8 mouse cellular contexts compared by ENCODE assay signal in genomic region chr10:121475101-121475671, GRCm38 (mm10). TPM values are rescaled to one million over a fixed set of nuclear protein-coding genes. Genes with fewer than 3 reads are reported as not detected.
DNase-seq lines count a peak whose midpoint lies in the region; ATAC-seq and TF ChIP-seq lines count a peak whose summit lies in the region.

No protein-coding gene starts in this region.

- H3K27ac ChIP-seq in embryonic facial prominence, embryonic 15.5 days (replicated peaks) = peak overlapping the region; percentile 85
- peak overlapping the region; percentile 78 for H3K27ac ChIP-seq in hindbrain, postnatal 0 days
- H3K27ac ChIP-seq in lung, embryonic 16.5 days (ENCODE audit: low read length) = peak overlapping the region; percentile 88
- H3K27ac ChIP-seq in stomach, postnatal 0 days (replicated peaks) = peak overlapping the region; percentile 93

- H3K4me3 ChIP-seq in embryonic facial prominence, embryonic 15.5 days (replicated peaks) = peak overlapping the region; percentile 81
- H3K4me3 ChIP-seq in hindbrain, postnatal 0 days (ENCODE audit: low read length) = peak overlapping the region; percentile 76
- peak overlapping the region; percentile 72 for H3K4me3 ChIP-seq in lung, embryonic 16.5 days (ENCODE audit: low read length)
- peak overlapping the region; percentile 88 for H3K4me3 ChIP-seq in stomach, postnatal 0 days (ENCODE audit: low read depth, low read length)

- no peak for TF ChIP-seq CTCF in hindbrain, postnatal 0 days (IDR thresholded peaks at IDR 0.05; ENCODE audit: low read depth)
- no peak for TF ChIP-seq CTCF in stomach, postnatal 0 days (IDR thresholded peaks at IDR 0.05; ENCODE audit: low read depth)

- no peak for TF ChIP-seq EP300 in stomach, postnatal 0 days (optimal IDR thresholded peaks at IDR 0.05)

- under 1% methylated on average over 31 of the region's 31 CpGs for WGBS in embryonic facial prominence, embryonic 15.5 days
- WGBS in hindbrain, postnatal 0 days = 5% methylated on average over 31 of the region's 31 CpGs
- 1% methylated on average over 31 of the region's 31 CpGs for WGBS in lung, embryonic 16.5 days
- WGBS in stomach, postnatal 0 days = under 1% methylated on average over 31 of the region's 31 CpGs

- no peaks in the 10 kb centered on the region for H3K36me3 ChIP-seq in embryonic facial prominence, embryonic 15.5 days
- no peaks in the 10 kb centered on the region for H3K36me3 ChIP-seq in hindbrain, postnatal 0 days (ENCODE audit: insufficient read depth, low read length)
- no peaks in the 10 kb centered on the region for H3K36me3 ChIP-seq in lung, embryonic 16.5 days (ENCODE audit: control insufficient read depth, insufficient read depth, low read length)
- H3K36me3 ChIP-seq in stomach, postnatal 0 days (ENCODE audit: control insufficient read depth, insufficient read depth, low read length) = no peaks in the 10 kb centered on the region

- peaks cover 47% of the 10 kb centered on the region for H3K4me1 ChIP-seq in embryonic facial prominence, embryonic 15.5 days
- peaks cover 3% of the 10 kb centered on the region for H3K4me1 ChIP-seq in hindbrain, postnatal 0 days (ENCODE audit: insufficient read depth, low read length)
- peaks cover 43% of the 10 kb centered on the region for H3K4me1 ChIP-seq in lung, embryonic 16.5 days (replicated peaks; ENCODE audit: control insufficient read depth, insufficient read depth, low read length)
- H3K4me1 ChIP-seq in stomach, postnatal 0 days (replicated peaks; ENCODE audit: control insufficient read depth, insufficient read depth) = peaks cover 6% of the 10 kb centered on the region; the same call in 1 of the 2 replicates

- H3K27me3 ChIP-seq in embryonic facial prominence, embryonic 15.5 days = no peaks in the 10 kb centered on the region
- no peaks in the 10 kb centered on the region for H3K27me3 ChIP-seq in hindbrain, postnatal 0 days (ENCODE audit: insufficient read depth, low read length)
- no peaks in the 10 kb centered on the region for H3K27me3 ChIP-seq in lung, embryonic 16.5 days (ENCODE audit: control insufficient read depth, insufficient read depth, low read depth, low read length)
- no peaks in the 10 kb centered on the region for H3K27me3 ChIP-seq in stomach, postnatal 0 days (ENCODE audit: control insufficient read depth, insufficient read depth, low read length)

- peak; percentile 47 to 86 for DNase-seq in adrenal gland, adult (ENCODE audit: inconsistent age in 2 of 2, low spot score in 1 of 2)
- DNase-seq in adrenal gland, adult 8-10 months = no peak
- peak; percentile 55 for DNase-seq in A20 (ENCODE audit: low read depth, low spot score)
- no peak for DNase-seq in hindbrain, postnatal 0 days (ENCODE audit: low spot score)
- no peak for DNase-seq in stomach, postnatal 0 days (ENCODE audit: low spot score)
- DNase-seq in cerebellum, postnatal 25 days = no peak

- H3K9ac ChIP-seq in embryonic facial prominence, embryonic 15.5 days = peak overlapping the region; percentile 77
- peak overlapping the region; percentile 68 for H3K9ac ChIP-seq in hindbrain, postnatal 0 days (replicated peaks; ENCODE audit: low read length)
- H3K9ac ChIP-seq in lung, embryonic 16.5 days (ENCODE audit: low read length) = peak overlapping the region; percentile 87
- peak overlapping the region; percentile 90 for H3K9ac ChIP-seq in stomach, postnatal 0 days (ENCODE audit: low read length)

- ATAC-seq in embryonic facial prominence, embryonic 15.5 days (ENCODE audit: insufficient number of reproducible peaks, low FRiP score, low TSS enrichment, low read depth) = no peak
- no peak for ATAC-seq in hindbrain, postnatal 0 days
- ATAC-seq in lung, embryonic 16.5 days (ENCODE audit: low read depth) = no peak
- ATAC-seq in stomach, postnatal 0 days (ENCODE audit: low FRiP score, low TSS enrichment) = no peak

- peak overlapping the region; percentile 71 for H3K4me2 ChIP-seq in embryonic facial prominence, embryonic 15.5 days (replicated peaks)
- peak overlapping the region; percentile 91 for H3K4me2 ChIP-seq in hindbrain, postnatal 0 days (ENCODE audit: low read depth, low read length)
- H3K4me2 ChIP-seq in lung, embryonic 16.5 days (ENCODE audit: low read depth, low read length) = peak overlapping the region; percentile 74
- H3K4me2 ChIP-seq in stomach, postnatal 0 days (replicated peaks; ENCODE audit: low read depth) = peak overlapping the region; percentile 80

- no peaks in the 10 kb centered on the region for H3K9me3 ChIP-seq in embryonic facial prominence, embryonic 15.5 days (replicated peaks)
- H3K9me3 ChIP-seq in hindbrain, postnatal 0 days (ENCODE audit: low read length) = no peaks in the 10 kb centered on the region
- H3K9me3 ChIP-seq in lung, embryonic 16.5 days (ENCODE audit: control insufficient read depth, low read length) = no peaks in the 10 kb centered on the region
- no peaks in the 10 kb centered on the region for H3K9me3 ChIP-seq in stomach, postnatal 0 days (ENCODE audit: control insufficient read depth, low read length)

RNA-seq across cellular contexts. Expression of gene Rassf3, which starts 1.0 kb away (rescaled TPM):
- 10 to 100 TPM; 36.3 to 54.6 (median 44.0) TPM for total RNA-seq in adrenal gland, adult 8-10 months (2022)
- polyA plus RNA-seq in embryonic facial prominence, embryonic 15.5 days (2015; fragmentation: Nextera tagmentation; extraction: Ambion mirVana) = 20.3 and 21.0 TPM in 2 replicates
- total RNA-seq in hindbrain, postnatal 0 days (2014; rRNA removed) = 7.4 and 11.1 TPM in 2 replicates
- polyA plus RNA-seq in hindbrain, postnatal 0 days (2015; fragmentation: Nextera tagmentation; extraction: Ambion mirVana) = 5.7 and 6.0 TPM in 2 replicates
- polyA plus RNA-seq in lung, embryonic 16.5 days (2015; fragmentation: Nextera tagmentation; extraction: Ambion mirVana) = 19.7 and 20.7 TPM in 2 replicates
- 19.2 and 20.0 TPM in 2 replicates for polyA plus RNA-seq in stomach, postnatal 0 days (2015; fragmentation: Nextera tagmentation; extraction: Ambion mirVana)

Comparison
In these comparisons a context has a peak if more than half of its experiments do, and no peak if none do; other contexts are left out.
1. DNase-seq: peak in adrenal gland, adult (2 of 2) and A20 (single experiment); none in adrenal gland, adult 8-10 months (single experiment), hindbrain, postnatal 0 days (single experiment), stomach, postnatal 0 days (single experiment) and cerebellum, postnatal 25 days (0 of 2).
2. Peak in every context shown above with its lines, with median percentiles within 50 percentile points of each other: H3K27ac ChIP-seq, H3K4me2 ChIP-seq, H3K4me3 ChIP-seq and H3K9ac ChIP-seq.